Mouse (Mus musculus): Measurements from ENCODE around the gene Lypd6b.

DNA sequence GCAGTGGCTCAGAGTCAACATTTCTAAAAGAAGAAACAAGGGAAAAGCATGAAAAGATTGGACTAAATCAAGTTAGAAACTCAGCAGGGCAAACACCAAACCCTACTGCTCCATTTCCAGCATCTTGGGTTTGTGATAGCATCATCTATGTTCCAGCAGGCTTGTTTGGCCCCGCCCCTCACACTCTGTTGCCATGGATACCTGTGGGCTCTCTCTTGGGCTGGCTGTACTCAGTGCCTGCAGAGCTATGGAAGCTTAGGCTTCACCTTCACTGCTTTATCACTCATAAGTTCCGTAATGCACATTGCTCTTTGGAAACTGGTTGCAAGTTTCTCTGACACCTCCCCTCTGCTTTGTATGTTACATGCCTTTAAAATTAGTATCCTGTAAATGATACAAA is 32.4 kb upstream of the Lypd6b start:
- TF ChIP-seq POLR2A (IDR thresholded peaks at IDR 0.05; ENCODE audit: low read depth, low read length) (no peak), CTCF (conservative IDR thresholded peaks at IDR 0.05; ENCODE audit: insufficient read depth, insufficient read length, low read depth, low read length) (no peak)

Measured in kidney, adult 2 months (tissue).